Mouse (Mus musculus) adrenal gland, postnatal 4 days (tissue): ENCODE results near the gene Ppp1r16b. TPM values are rescaled to one million over a fixed set of nuclear protein-coding genes. Genes with fewer than 3 reads are reported as not detected.
"Not testable (repeated sequence)": the region's sequence is repeated elsewhere in the genome, so short reads cannot be mapped to it uniquely, and the experiment has no call there.

Experiments used
- DNase-seq, 2 experiments: peaks; one replicate each; pipeline ENCODE4 v3.0.0; 2021 to 2022; ENCODE audit warnings: low spot score in 2 of 2, mixed read lengths in 2 of 2
- total RNA-seq, 2 experiments: library from RNA; stranded (reverse); gene quantifications; 2 replicates each; pipeline ENCODE4 v1.2.3; 2021

Ppp1r16b gene
- total RNA-seq, 2 experiments from 2014 or later = 15.7 to 16.9 TPM

GRCm38 (mm10) chr2:158721481-158721880, 56.3 kb downstream of the Ppp1r16b start:
- no peak for DNase-seq

GRCm38 (mm10) chr2:158722135-158722534, 56.9 kb downstream of the Ppp1r16b start:
- no peak for DNase-seq

DNA sequence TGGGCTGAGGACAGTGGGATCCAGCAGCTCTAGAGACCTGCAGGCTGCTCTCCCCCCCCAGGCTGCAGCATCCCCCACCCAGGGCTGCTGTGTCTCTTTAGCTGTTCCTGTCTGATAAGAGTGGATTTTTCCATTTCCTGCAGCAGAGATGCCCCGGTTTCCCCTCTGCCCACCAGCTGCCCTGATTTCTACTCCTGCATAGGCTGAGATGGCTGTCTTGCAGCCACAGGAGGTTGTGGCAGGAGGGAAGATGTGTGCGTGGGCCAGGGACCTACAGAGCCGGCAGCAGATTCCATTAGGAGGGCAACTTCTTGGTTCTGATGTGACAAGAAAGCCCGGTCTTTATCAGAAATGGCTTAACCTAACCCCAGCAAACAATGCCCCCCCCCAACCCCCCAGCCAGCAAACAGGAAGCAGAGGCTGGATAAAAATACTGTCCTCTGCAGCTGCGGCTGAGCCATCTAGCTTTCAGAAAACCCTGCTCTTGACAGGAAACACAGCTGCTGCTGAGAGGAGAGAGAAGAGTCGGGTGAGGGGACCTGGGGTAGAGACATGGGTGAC, 57.9 kb downstream of the Ppp1r16b start:
- no peak for DNase-seq

GRCm38 (mm10) chr2:158723806-158724205, 58.6 kb downstream of the Ppp1r16b start:
- no peak for DNase-seq

DNA sequence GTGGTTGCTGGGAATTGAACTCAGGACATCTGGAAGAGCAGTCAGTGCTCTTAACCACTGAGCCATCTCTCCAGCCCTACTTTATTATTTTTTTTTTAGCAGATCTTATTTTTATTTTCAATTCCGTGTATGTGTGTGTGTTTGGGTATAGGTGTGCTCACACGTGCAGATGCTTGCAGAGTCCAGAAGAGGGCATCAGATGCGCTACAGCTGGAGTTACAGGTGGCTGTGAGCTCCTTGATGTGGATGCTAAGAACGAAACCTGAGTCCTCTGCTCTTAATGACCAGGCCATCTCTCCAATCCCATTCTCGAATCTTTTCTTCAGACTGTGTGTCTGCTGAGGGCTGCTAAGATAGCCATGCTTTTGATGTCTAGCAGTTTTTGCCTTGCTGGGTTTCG, 61.1 kb downstream of the Ppp1r16b start:
- no peak for DNase-seq

- no peak for DNase-seq
Measured at GRCm38 (mm10) chr2:158728061-158728815, 63.0 kb downstream of the Ppp1r16b start.

DNA sequence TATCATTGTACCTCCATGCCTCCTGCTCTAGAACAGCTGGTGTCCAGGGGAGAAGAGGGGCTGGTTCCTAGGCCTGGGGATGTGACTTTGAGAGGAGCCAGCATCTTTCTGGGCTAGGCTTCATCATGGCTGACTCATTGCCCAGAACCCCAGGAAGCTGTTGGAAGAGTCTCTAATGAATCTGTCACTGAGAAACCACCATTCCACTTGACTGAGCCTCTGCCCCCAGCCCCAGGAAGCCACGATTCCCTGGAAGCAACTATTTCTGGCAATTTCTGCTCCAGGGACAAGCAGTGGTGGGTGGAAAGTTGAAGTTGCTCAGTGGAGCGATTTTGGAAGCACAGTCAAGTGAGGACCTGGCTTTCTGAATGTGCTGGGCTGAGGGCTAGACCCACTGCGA, 65.7 kb downstream of the Ppp1r16b start:
- no peak for DNase-seq

GRCm38 (mm10) chr2:158732521-158732920, 67.3 kb downstream of the Ppp1r16b start:
- DNase-seq = no peak

DNA sequence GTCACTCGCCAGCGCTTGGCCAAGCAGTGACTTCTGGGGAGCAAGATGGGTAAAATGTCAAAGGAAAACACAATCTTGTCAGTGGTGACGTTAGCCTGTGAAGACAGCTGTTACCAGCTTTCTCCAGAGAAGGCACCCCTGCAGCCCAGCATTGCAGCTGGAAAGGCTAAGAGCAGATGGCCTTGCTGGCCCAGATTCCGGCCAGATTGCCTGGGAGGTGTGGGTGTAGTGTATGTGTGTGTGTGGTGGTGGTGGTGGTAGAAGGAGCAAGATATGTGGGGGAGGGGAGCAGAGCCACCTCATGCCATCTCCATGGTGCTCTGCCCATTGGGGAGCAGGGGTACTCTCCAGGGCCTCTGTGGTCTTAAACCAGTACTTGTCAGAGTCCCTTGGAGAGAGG, 67.9 kb downstream of the Ppp1r16b start:
- no peak for DNase-seq

DNA sequence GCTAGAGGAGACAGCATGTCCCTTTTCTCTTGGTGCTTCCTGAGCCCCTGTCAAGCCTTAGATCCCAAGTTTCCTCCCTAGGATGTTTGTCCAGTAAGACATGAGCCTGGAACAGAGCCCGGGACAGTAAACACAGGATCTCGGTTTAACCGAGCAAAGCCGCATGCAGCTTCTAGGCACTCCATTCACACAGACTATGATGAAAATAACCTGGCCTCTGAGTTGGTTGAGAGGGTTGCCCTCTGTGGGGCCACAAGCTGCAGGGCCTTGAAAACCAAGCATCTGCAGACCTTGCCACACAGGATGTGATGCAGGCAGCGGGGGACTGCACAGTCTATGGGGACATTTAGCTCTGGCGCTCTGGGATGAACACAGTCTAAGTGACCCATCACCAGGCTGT, 68.7 kb downstream of the Ppp1r16b start:
- no peak for DNase-seq

DNA sequence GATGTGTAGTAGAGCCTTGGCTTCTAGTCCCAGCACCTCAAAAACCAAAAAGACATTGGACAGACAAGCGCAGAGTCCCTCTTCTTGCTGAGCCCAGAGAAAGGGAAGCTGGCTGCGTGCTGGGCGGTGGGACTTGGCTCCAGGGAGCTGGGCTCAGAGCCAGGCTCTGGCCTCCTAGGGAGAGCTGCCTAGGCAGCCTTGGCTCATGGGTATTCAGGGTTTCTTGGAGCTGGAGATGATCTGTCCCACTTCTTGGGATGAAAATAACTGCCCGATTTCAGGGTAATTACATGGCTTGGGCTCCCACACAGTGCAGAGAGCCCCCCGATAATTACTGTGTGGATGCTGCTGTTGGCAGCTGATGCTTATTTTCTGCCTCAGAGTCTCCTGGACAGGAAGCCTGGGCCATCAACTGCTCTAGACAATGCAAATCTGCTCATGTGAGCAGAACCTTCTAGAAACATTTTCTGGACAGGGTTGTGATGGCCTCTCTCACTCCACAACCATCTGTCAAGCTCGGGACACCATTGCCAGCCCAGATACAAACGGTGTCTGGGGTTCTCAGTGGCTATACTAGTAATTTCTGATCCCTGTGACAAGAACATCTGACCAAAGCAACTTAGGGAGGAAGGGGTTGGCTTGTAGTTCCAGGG, 69.4 kb downstream of the Ppp1r16b start:
- no peak for DNase-seq

GRCm38 (mm10) chr2:158735340-158735739, 70.1 kb downstream of the Ppp1r16b start:
- DNase-seq = no peak

DNA sequence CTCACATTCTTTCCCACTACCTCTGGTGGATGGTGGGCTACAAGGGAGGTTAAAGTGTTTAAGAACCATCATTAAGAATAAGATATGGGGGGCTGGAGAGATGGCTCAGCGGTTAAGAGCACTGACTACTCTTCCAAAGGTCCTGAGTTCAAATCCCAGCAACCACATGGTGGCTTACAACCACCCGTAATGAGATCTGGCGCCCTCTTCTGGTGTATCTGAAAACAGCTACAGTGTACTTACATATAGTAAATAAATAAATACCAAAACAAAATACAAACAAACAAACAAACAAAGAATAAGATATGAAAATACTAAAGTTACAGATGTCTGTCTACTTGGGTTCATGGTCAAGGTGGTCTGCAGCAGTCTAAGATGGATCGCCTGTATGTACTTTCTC, 71.0 kb downstream of the Ppp1r16b start:
- not testable (repeated sequence) for DNase-seq

- no peak for DNase-seq
Measured at GRCm38 (mm10) chr2:158738591-158738990, 73.4 kb downstream of the Ppp1r16b start.

DNA sequence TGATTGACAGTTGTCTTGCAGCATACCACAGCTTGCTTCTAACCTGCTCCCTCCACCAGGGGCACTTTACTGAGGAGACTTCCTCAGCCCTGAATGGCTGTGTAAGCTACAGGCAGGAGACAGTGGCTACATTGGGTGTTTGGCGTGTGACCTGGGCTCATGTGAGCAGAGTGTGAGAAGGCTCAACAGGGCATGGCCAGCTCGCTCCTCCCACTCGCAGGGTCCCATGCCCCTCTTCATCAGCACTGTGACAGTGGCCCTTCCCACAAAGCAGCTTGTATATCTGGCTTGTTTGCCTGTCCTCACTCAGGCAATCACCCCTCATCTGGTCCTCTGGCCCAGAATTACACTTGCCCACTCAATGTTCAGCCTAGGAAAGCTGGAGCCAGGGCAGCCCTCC, 73.9 kb downstream of the Ppp1r16b start:
- no peak for DNase-seq

- DNase-seq = no peak
Measured at GRCm38 (mm10) chr2:158741011-158741501, 75.9 kb downstream of the Ppp1r16b start.

GRCm38 (mm10) chr2:158742431-158742830, 77.2 kb downstream of the Ppp1r16b start:
- no peak for DNase-seq

GRCm38 (mm10) chr2:158743518-158744141, 78.4 kb downstream of the Ppp1r16b start:
- no peak for DNase-seq

DNA sequence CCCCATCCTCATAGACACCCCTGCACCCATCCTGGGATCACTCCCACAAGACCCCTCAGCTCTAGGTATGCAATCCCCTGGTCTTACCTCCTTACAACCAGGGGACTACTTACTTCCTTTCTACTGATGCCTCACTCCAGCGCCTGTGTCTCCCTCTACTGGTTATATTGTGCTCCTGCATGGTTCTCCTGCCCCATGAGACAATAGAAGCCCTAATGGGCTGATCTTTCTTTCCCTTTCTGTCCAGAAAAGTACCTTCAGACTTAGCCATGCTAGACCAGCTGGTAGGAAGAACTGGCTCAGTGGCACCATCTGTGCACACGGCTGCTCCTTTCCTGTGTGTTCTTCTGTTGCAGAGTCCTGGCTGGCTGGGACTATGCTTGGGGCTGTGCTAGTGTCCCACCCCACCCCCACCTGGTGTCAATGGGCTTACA, 79.9 kb downstream of the Ppp1r16b start:
- DNase-seq = no peak

DNA sequence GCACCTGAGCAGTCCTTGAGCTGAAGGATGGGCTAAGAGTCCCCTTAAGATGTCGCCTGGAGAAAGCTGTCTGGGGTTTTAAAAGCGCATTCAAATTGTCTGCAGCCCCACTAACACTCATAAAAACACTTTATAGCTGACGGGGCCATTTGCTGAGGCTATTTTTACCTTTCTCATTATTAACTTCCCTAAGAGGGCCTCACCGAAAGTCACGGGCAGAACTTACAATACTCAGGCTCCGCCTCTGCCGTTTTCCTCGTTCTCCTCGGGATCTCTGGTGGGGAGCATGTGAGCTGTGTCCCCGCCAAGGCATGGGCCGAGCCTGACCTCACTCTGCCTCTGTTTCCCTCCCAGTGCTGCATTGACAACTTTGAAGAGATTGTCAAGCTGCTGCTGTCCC, 81.0 kb downstream of the Ppp1r16b start:
- DNase-seq = no peak

DNA sequence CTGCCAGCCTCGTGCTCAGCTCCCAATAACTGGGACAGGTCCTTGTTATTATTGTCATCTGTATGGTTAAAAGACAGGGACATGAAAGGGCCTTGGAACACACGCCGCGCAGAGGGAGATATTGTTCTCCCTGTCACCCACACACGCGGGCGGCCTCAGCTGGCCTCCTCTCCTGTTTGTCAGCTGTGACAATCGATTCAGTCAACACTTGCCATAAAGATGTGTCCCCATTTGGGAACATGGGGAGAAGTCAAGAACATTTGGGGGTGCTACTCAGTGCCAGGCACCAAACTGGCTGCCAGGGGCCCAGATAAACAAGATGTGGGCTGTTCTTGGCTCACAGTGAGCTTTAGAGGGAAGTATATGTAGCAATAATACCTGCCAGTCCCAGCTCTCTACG, 84.2 kb downstream of the Ppp1r16b start:
- no peak for DNase-seq

GRCm38 (mm10) chr2:158760231-158760630, 95.0 kb downstream of the Ppp1r16b start:
- no peak for DNase-seq
